ENCODE assay signal across 8 mouse cellular contexts in the genomic region with DNA sequence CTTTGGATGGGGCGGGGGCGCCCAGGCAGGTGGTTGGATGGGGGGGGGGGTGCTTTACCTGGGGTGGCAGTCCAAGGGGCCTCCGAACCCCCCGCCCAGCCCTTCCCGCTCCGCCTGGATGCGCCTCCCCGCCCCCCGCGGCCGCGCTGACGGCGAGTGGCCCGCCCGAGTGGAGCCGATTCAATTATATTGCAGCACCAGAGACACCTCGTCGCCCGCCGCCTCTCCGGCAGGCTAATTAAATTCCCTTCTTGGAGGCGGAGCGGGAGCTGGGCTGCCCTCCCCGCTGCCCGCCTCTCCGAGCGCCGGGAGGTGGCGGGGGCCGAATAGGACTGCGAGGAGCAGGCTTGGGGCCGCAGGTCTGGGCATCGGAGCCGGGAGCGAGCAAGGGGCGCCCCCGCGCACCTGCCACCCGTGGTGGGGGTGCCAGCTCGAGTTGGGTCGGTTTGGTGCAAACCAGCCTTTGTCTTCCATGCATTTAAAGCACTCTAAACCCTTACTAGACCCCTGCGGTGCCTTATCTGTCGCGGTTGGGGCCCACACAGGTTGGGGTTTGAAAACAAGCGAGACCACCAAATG. TPM values are rescaled to one million over a fixed set of nuclear protein-coding genes. Genes with fewer than 3 reads are reported as not detected.
A peak's percentile ranks its signal among the peaks of the same experiment; 100 is the strongest.
DNase-seq lines count a peak whose midpoint lies in the region; ATAC-seq and TF ChIP-seq lines count a peak whose summit lies in the region.

No protein-coding gene starts in this region.

- peak overlapping the region; percentile 96 for H3K27ac ChIP-seq in heart, embryonic 12.5 days (ENCODE audit: poor library complexity, severe bottlenecking)
- peak overlapping the region; percentile 96 for H3K27ac ChIP-seq in kidney, postnatal 0 days
- H3K27ac ChIP-seq in liver, embryonic 16.5 days (ENCODE audit: low read length): peak overlapping the region; percentile 95
- peak overlapping the region; percentile 96 for H3K27ac ChIP-seq in olfactory bulb, adult 2 months (ENCODE audit: insufficient read depth, low read depth, low read length)

- 0 out of 2 replicates have a peak, but pooled peaks have one; percentile 3 for TF ChIP-seq CTCF in kidney, postnatal 0 days (IDR thresholded peaks at IDR 0.05; ENCODE audit: low read depth)
- no peak for TF ChIP-seq CTCF in olfactory bulb, adult 2 months (IDR thresholded peaks at IDR 0.05; ENCODE audit: insufficient read depth, low read depth, low read length)

- no peak for TF ChIP-seq POLR2A in olfactory bulb, adult 2 months (IDR thresholded peaks at IDR 0.05; ENCODE audit: insufficient read depth, low read depth, low read length)

- H3K9ac ChIP-seq in heart, embryonic 12.5 days: peak overlapping the region; percentile 89
- H3K9ac ChIP-seq in kidney, postnatal 0 days (ENCODE audit: low read depth, low read length): peak overlapping the region; percentile 78
- peak overlapping the region; percentile 94 for H3K9ac ChIP-seq in liver, embryonic 16.5 days (ENCODE audit: low read depth, low read length)

- peak overlapping the region; percentile 97 for H3K4me2 ChIP-seq in heart, embryonic 12.5 days
- H3K4me2 ChIP-seq in kidney, postnatal 0 days (ENCODE audit: low read length): peak overlapping the region; percentile 99
- H3K4me2 ChIP-seq in liver, embryonic 16.5 days (ENCODE audit: low read depth, low read length): peak overlapping the region; percentile 99

- peak overlapping the region; percentile 99 for H3K4me3 ChIP-seq in megakaryocyte, embryonic 14.5 days (replicated peaks)
- H3K4me3 ChIP-seq in heart, embryonic 12.5 days: peak overlapping the region; percentile 76
- peak overlapping the region; percentile 58 for H3K4me3 ChIP-seq in kidney, postnatal 0 days (replicated peaks; ENCODE audit: low read depth, low read length)
- peak overlapping the region; percentile 95 for H3K4me3 ChIP-seq in liver, embryonic 16.5 days (ENCODE audit: low read depth, low read length)
- peak overlapping the region; percentile 78 for H3K4me3 ChIP-seq in olfactory bulb, adult 2 months (ENCODE audit: insufficient read depth, low read depth, low read length)

- no peak for ATAC-seq in megakaryocyte, adult 5-6 weeks (ENCODE audit: poor library complexity, severe bottlenecking)
- ATAC-seq in heart, embryonic 12.5 days (ENCODE audit: insufficient number of reproducible peaks, low FRiP score): no peak
- no peak; the same call in 1 of the 2 replicates for ATAC-seq in kidney, postnatal 0 days (replicated peaks; ENCODE audit: low FRiP score, low read depth)
- ATAC-seq in liver, embryonic 16.5 days (ENCODE audit: low read depth): peak; percentile 0; the same call in 1 of the 2 replicates

- peaks cover 72% of the 10 kb centered on the region for H3K4me1 ChIP-seq in megakaryocyte, embryonic 14.5 days
- H3K4me1 ChIP-seq in heart, embryonic 12.5 days (replicated peaks): peaks cover 86% of the 10 kb centered on the region
- H3K4me1 ChIP-seq in kidney, postnatal 0 days (replicated peaks; ENCODE audit: insufficient read depth, low read length): peaks cover 57% of the 10 kb centered on the region
- H3K4me1 ChIP-seq in liver, embryonic 16.5 days (ENCODE audit: control insufficient read depth, low read depth, low read length): peaks cover 89% of the 10 kb centered on the region
- peaks cover 79% of the 10 kb centered on the region for H3K4me1 ChIP-seq in olfactory bulb, adult 2 months (ENCODE audit: control insufficient read depth, insufficient read depth, low read length)

- under 1% methylated on average over 46 of the region's 46 CpGs for WGBS in heart, embryonic 12.5 days
- 3% methylated on average over 43 of the region's 46 CpGs for WGBS in kidney, postnatal 0 days
- WGBS in liver, embryonic 16.5 days (ENCODE audit: insufficient replicate concordance): 0% methylated on average over 46 of the region's 46 CpGs
- 1% methylated on average over 45 of the region's 46 CpGs for WGBS in olfactory bulb, adult 2 months

- DNase-seq in cerebellum, postnatal 36 days: peak; percentile 79 to 83
- peak; percentile 84 for DNase-seq in kidney, postnatal 0 days (ENCODE audit: low spot score)
- DNase-seq in thymus, postnatal 36 days: peak; percentile 63 to 74

- no peaks in the 10 kb centered on the region for H3K9me3 ChIP-seq in megakaryocyte, embryonic 14.5 days
- no peaks in the 10 kb centered on the region for H3K9me3 ChIP-seq in heart, embryonic 12.5 days (replicated peaks)
- H3K9me3 ChIP-seq in kidney, postnatal 0 days (replicated peaks; ENCODE audit: low read length): no peaks in the 10 kb centered on the region
- no peaks in the 10 kb centered on the region for H3K9me3 ChIP-seq in liver, embryonic 16.5 days (replicated peaks; ENCODE audit: control insufficient read depth, low read length)

- no peaks in the 10 kb centered on the region for H3K27me3 ChIP-seq in megakaryocyte, embryonic 14.5 days (replicated peaks)
- H3K27me3 ChIP-seq in heart, embryonic 12.5 days (replicated peaks): no peaks in the 10 kb centered on the region
- H3K27me3 ChIP-seq in kidney, postnatal 0 days (ENCODE audit: insufficient read depth, low read length): no peaks in the 10 kb centered on the region
- no peaks in the 10 kb centered on the region for H3K27me3 ChIP-seq in liver, embryonic 16.5 days (ENCODE audit: control insufficient read depth, insufficient read depth, low read depth, low read length)

- peaks cover 54% of the 10 kb centered on the region for H3K36me3 ChIP-seq in megakaryocyte, embryonic 14.5 days (replicated peaks; ENCODE audit: low read length)
- H3K36me3 ChIP-seq in heart, embryonic 12.5 days: no peaks in the 10 kb centered on the region
- no peaks in the 10 kb centered on the region for H3K36me3 ChIP-seq in kidney, postnatal 0 days (ENCODE audit: insufficient read depth, low read length)
- no peaks in the 10 kb centered on the region for H3K36me3 ChIP-seq in liver, embryonic 16.5 days (ENCODE audit: control insufficient read depth, insufficient read depth)

RNA-seq across cellular contexts. Expression of gene Gins2, which starts 51.2 kb away (rescaled TPM):
- 8.3 and 35.4 TPM in 2 replicates for polyA plus RNA-seq in megakaryocyte, embryonic 14.5 days (2012; ENCODE audit: insufficient read depth, low replicate concordance)
- 28.3 and 31.8 TPM in 2 replicates for total RNA-seq in megakaryocyte, adult 5-6 weeks (2015)
- total RNA-seq in megakaryocyte, adult 5-6 weeks (2017): 23.2 and 28.9 TPM in 2 replicates
- polyA plus RNA-seq in heart, embryonic 12.5 days (2016; fragmentation: Nextera tagmentation; extraction: Ambion mirVana): 63.4 and 66.8 TPM in 2 replicates
- polyA plus RNA-seq in kidney, postnatal 0 days (2015; fragmentation: Nextera tagmentation; extraction: Ambion mirVana): 54.0 and 70.0 TPM in 2 replicates
- polyA plus RNA-seq in liver, embryonic 16.5 days (2015; fragmentation: Nextera tagmentation; extraction: Ambion mirVana): 40.6 and 43.3 TPM in 2 replicates
- not detected in 2 replicates for polyA plus RNA-seq in olfactory bulb, adult 2 months (2012; ENCODE audit: insufficient read depth, insufficient read length, low replicate concordance, missing spikeins)
